Mouse (Mus musculus): ENCODE measurements at regions not wholly inside any gene's neighbourhood (a gene's known extent, or its start where the extent isn't known, plus 50 kb on each side); places are given as distances from the start of the nearest gene placed in this dataset.

DNA sequence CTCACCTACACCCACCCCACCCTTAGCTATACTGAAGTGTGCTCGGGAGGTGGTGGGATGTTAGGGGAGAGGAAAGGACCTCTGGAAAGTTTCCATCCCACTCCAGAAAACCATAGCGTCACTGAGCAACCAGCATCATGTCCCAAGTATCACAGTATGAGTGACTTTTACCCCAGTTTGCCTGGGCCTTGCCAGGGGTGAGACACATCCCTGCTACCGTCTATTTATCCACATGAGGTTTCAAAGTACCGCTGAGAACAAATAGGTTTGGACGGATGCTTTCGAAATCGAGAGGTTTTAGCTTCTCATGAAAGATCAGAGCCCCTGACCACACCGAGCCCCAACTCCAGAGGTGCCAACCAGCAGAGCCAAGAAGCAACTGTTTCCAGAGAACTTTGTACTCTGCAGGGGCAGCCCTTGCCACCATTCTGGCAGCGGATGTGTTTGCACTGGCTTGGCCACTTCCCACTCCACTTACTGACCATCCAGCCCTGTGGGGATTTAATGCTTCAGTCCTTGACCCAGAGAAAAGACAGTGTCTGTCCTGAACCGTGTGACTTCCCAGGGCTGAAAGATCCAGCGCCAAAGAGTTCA is 107.3 kb upstream of the Nectin1 start:
- no peak for ATAC-seq

DNA sequence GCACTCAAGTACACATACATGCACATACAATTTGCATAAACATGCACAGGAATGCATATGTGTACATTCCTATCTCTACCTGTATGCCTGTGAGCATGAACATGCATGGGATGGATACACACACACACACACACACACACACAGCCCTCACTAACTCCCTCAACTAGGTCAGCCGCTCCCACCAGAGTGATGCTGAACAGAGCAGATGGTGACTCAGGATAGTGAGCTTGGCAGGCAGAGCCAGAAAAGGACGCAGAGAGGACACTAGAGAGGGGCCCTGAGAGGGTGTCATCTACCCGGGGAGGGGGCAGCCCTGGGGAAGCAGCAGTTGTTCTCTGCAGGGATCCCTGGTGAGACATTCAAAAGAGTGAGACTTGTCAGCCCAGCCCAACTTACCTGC is 85.6 kb upstream of the Nectin1 start:
- no peak for ATAC-seq

DNA sequence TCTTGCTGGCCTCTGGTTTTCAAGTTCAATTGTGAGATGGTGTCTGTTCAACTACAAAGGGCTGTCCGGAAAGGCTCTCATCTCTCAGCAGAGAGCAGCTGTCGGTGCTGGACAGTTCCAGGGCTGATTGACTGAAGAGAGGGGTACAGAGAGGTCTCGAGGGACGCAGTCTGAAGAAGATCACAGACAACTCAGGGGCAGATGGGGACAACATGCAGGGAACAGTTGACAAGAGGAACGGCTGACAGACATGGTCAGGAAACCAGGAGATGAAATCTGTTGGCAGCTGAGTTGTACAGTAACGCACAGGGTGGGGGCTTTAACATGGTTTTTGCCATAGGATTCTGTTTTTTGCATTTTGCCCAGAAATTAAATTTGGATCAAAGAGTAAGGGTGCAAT is 84.5 kb upstream of the Nectin1 start:
- ATAC-seq: no peak

DNA sequence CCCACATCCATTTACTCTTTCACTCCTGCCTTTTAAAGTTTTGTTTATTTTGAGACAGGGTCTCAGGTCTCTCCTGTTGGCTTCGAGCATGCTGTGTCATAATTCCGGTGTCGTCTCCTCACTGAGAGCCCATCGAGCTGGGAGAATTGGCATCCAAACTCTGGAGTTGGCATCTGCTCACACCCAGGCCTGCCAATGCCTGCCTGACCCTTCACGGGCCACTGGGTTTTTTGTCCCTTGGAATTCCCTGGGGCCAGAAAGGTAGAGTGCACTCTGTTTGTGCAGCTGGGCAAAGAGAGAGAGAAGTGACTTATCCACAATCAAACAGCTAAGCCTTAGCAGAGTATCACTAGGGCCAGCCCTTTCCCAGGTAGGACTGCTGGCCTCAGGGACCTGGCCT is 83.6 kb upstream of the Nectin1 start:
- ATAC-seq: no peak

DNA sequence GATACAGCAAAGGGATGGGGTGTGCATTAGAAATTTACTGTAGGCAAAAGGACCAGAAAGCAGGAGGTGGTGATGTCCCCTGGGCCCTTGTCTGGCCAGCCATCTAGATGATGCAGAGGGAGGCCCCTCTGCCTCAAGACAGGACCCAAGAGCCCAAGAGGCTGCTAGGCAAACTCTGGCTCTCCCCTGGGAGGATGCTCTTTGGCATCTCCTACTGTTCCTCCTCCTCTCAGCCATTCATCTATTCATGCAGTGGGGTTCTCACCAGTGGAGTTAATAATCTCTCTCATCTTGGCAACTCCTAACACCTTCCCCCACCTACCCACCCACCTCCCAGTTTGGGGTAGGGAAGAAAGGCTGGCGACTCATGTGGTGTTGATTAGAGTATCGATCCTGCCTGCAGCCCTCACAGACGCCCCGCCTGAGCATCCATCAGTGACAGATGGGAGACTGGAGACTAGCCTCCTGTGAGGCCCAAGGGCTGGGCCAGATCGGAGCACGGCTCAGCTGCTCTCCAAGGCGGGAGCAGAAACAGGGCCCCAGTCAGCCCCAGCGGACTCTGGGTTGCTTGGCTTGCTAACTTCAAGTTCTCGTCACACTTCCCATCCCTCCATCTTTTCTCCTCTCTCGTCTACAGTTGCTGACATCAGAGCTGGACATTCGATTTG is 82.8 kb upstream of the Nectin1 start:
- no peak for ATAC-seq

DNA sequence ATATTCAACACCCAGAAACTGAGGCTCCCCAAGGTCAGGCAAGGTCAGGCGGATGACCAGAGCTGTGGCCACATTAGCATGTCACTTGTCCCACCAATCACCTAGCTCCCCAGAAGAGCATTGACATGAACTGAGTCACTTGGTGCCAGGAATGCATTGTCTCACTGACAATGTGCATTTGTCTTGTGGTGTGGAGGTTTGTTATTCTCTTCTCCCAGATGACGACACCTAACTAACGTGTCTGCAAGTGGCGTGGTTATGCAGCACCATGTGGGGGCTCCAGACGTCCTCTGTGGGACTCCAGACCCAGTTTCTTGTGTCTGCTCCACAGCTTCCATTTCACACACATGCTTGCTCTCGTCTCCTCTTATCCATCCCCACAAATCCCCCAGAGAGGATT is 82.1 kb upstream of the Nectin1 start:
- no peak for ATAC-seq

DNA sequence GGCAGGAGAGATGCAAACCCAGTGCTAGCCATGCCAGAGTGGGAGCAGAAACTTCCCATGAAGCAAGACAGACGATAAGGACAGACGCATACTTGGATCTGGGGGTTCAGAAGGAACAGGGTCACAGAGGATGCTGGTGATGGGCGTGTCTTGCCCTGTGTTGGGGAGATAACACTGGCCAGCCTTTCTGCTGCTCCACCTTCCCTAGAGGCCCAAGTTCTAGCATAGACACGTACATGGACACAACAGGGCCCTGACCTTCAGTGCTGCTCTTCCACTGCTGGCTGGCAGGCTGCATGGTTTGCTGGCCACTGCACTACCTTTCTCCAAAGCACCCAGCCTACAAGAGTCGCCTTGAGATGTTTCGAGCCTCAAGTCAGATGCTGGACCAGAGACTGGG is 76.4 kb upstream of the Nectin1 start:
- ATAC-seq: no peak

DNA sequence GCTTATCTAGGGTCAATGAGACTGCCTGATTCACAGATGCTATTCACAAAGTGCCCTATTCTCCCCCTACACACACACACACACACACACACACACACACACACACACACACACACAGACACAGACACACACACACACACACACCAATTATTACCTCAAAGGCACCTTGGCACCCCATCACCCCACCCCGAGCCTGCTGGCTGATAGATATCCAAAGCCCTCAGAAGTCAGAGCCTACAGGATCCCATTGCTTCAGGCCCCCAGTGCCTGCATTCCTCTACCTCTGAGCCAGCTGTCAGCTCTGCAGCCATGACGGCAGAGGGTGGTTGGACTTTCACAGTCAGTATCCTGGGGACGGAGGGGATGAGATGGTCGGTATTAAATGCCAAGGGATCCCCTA is 75.8 kb upstream of the Nectin1 start:
- no peak for ATAC-seq

DNA sequence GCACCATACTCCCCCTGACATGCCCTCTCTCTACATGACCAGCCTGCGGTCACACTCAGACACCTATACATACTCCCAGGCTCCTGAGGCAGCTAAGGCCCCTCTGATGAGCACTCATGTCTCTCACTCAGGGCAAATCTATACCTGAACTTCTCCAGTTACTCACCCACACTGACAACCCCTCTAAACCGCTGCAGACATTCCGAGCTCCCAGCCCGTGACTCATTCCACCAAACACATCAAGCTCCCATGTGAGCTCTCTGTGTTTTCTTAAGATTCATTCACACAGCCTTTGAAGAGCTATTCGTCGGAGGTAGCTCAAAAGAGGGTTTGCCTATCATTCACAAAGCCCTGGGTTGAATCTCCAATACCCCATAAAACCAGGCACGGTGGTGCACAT is 75.1 kb upstream of the Nectin1 start:
- ATAC-seq: no peak

DNA sequence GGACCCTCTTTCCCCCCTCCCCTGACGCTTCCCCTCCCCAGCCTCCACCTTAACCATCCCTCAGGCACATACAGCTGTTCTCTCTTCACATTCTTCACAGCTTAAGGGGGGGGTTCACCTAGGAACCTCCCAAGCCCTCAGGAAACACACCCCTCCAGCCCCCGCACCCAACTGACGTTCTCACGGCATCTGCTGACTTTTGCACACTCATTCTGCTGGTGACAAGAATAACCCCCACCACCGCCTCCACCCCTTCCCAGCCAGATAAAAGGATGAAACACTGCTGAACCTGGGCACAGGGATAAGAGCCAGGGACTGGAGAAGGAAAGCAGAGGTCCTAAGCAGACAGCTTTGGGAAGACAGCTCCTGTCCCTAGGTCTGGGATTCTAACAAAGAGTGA is 73.2 kb upstream of the Nectin1 start:
- no peak for ATAC-seq

DNA sequence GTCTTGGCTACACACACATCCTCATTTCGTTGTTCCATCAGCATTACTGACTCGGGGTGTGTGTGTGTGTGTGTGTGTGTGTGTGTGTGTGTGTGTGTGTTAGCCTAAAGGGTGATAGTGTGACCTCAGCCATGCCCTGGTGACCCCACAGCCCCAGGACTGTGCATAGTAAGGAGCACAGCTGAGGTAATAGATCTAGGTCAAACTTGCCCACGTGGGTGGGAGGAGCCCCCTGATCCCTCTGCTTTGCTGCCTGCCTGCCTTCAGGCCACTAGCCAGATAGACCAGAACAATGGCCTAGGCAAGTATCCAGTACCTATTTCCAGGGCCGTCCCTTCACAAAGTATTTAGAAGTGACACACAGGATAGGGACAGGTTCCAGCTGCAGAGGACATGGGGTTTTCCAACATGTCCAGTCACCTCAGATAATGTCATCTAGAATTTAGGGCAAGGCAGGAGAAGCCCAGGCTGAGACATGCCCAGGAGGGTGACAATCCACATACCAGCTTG is 70.6 kb upstream of the Nectin1 start:
- ATAC-seq: no peak

DNA sequence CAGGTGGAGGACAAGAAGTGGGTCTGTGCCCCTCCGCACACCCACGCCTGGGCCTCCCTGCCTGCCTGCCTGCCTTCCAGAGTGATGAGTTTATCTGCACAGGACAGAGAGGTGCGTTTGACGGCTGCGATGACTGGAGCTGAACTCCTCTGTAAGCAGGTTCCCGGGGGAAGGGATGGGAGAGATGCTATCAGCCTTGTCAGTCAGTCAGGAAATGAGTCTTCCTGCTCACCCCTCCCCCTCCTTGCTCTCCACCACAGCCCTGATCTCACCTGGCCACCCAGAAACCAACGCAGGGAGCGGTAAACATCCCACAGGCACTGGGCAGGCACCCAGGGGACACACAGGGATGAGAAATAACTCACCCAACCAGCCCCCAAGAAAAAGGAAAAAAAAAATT is 69.5 kb upstream of the Nectin1 start:
- no peak for ATAC-seq

DNA sequence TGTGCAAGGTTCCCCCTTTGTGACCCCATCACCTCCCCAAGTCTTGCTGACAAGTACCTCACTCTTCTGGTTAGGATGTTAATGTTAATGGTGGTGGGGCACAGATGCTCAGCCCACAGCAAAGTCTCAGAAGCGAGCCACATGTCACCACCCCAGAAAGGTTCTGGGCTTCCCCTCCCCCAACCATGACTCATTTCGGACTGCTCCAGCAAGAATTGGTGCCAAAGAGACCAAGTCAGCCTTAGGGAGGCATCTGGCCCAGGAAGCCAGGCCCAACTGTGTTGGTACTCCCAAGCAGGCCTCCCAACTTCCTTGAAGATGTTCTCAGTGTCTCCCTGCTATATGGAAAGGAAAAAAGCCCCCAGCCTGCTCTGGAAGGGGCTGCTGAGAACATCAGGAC is 67.8 kb upstream of the Nectin1 start:
- no peak for ATAC-seq

DNA sequence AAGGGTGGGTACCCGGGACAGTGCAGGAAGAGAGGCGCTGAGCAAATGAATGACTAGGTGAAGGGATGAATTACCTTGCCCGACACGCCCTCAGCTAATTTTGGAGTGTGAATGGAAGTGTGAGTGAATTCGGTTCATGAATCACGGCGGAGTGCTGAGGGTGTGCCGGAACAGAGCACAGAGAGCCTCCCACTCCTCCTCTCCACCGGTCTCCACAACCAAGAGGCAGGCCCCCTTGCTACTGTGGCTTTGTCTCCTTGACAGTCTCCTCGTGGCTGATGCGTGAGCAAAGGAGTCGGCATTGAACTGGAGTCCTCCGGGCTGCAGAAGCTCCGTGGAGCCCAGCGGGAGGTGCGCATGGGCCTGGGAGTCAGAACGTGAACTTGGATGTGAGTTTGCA is 64.5 kb upstream of the Nectin1 start:
- no peak for ATAC-seq

DNA sequence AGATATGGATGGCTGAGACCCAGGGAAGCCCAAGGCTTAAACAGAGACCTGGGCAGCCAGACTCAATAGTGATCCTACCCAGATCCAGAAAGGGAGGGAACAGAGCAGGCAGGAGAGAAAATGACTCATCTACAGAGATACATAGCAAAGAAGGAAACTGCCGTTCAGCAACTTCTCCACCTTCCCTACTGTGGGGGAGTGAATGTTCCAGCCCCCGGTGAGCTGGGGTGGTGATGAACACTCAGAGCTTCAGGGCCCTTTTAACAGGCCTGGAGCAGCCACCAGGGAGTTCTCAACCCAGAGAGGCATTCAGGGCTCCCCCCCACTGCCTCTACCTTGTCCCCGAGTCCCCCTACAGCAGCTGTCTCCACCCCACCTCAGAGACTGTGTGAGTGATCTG is 62.5 kb upstream of the Nectin1 start:
- ATAC-seq: no peak

DNA sequence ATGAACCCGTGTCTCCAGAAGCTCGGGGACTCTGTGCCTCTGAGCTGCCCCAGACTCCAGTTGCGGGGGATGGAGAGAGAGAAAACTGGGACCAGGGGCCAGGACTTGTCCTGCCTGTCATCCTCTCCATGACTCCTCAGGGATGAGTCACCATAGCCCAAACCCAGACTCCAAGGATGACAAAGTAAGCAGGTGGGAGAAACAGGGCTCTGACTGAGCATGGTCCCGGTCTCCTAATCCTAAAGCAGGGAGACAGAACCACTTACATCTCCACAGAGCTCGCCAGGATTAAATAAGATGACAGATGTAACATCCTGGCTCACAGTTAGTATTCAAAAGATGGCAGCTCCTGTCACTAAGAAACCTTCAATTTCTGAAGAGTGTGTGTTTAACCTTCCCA is 61.7 kb upstream of the Nectin1 start:
- ATAC-seq: no peak

DNA sequence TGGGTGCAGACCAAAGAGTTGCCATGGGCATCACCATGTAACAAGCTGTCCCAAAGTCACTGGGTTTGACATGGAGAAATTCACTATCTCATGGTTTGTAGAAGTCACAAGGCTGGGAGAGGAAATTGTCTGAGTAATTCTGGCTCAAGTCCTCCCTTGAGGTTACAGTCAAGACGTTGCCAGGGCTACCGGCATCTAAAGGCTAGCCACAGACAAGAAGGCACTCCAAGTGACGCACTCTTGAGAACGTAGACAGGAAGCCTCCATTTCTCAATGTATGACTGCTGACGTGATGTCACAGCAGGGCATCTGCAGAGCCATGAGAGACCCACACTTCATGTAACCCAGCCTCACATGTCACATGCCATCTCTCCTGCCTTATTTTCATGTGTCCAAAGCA is 59.2 kb upstream of the Nectin1 start:
- ATAC-seq: no peak

DNA sequence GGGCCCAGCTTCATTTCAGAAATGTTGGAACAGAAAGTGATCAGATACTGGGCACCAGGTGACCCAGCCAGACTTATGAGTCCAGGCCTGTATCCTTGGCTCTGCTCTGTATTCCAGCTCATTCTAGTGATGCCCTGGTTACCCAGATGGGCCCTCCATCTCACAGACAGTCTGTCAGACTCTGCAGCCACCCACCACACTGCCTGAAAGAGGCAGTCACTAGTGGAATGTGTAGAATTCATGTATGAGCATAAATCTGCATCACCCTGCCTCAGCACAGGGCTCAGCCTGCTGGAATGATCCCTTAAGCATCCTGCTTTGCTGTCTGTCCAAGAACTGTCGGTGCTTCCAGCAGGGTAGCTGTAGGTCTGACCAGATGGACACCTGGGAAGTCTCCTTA is 51.8 kb upstream of the Nectin1 start:
- ATAC-seq: no peak

DNA sequence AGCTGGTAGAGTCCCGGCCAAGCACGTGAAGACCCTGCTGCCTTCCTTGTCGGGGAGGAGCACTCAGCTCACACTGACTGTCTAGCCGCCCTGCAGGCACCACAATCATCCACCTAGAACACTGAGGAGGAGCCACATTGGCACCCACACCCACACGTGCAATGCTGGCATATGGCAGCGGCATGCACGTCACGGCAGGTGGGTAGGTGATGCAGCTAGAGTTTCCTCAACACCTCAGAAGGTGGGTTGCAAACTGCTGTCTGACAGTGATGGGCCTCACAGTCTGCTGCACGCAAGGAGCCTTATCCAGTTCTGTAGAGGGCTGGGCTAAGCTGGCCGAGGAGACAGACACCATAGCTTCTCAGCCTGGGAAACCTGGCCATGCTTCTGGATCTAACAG is 51.2 kb upstream of the Nectin1 start:
- no peak for ATAC-seq

Measured in CD4-positive, CD25-positive, alpha-beta regulatory T cell, adult 4 months (primary cell).